In genomic region chr2:168333552-168334240, GRCm38 (mm10) we compare ENCODE assay signal across 10 mouse cellular contexts. TPM values are rescaled to one million over a fixed set of nuclear protein-coding genes. Genes with fewer than 3 reads are reported as not detected.
DNase-seq lines count a peak whose midpoint lies in the region.
"Had no signal": no experiment of that assay in that cellular context is flagged by ENCODE, and none has a peak within 500 bp of the region (broad histone marks: within the 10 kb centered on the region; RNA-seq: fewer than 3 reads in every experiment).

No protein-coding gene starts in this region.

- intact Hi-C loops in heart, postnatal 25 days (cut with DNase I) = no loop called here

- DNase-seq in heart, adult 11 months = peak; percentile 91
- DNase-seq in heart, postnatal 25 days (ENCODE audit: low spot score) = no peak
- peak; percentile 13 for DNase-seq in urinary bladder, postnatal 14 days (ENCODE audit: low spot score)
- no peak for DNase-seq in urinary bladder, postnatal 10 days (ENCODE audit: low spot score)
- DNase-seq in lung, postnatal 10 days = peak; percentile 60
- no peak for DNase-seq in right cerebral cortex, postnatal 4 days
- DNase-seq in adrenal gland, postnatal 25 days = no peak
- DNase-seq in cerebellum, postnatal 4 days (ENCODE audit: low spot score in 2 of 2) = no peak
- DNase-seq: cerebellum, postnatal 36 days had no signal

RNA-seq across cellular contexts. Expression of gene Kcng1, which starts 52.2 kb away (rescaled TPM):
- total RNA-seq in heart, postnatal 25 days (2021) = not detected
- total RNA-seq in adrenal gland, postnatal 25 days (2021) = 0.06 TPM in 1 of 2 replicates, not detected in the other
- total RNA-seq: adrenal gland, adult 18-20 months had no signal

Comparison
In these comparisons a context has a peak if more than half of its experiments do, and no peak if none do; other contexts are left out.
1. DNase-seq: peak in heart, adult 11 months (single experiment), urinary bladder, postnatal 14 days (single experiment) and lung, postnatal 10 days (single experiment); none in heart, postnatal 25 days (single experiment), urinary bladder, postnatal 10 days (single experiment), right cerebral cortex, postnatal 4 days (single experiment), adrenal gland, postnatal 25 days (single experiment) and cerebellum, postnatal 4 days (0 of 2).